Mouse (Mus musculus) naive thymus-derived CD4-positive, alpha-beta T cell, adult 2 months (primary cell): ENCODE measurements around the gene Gm9821.

Experiments
- DNase-seq: peaks from one replicate; pipeline ENCODE4 v3.0.0-alpha.2; 2011; ENCODE audit warnings: low read depth

Gene Gm9821

DNA sequence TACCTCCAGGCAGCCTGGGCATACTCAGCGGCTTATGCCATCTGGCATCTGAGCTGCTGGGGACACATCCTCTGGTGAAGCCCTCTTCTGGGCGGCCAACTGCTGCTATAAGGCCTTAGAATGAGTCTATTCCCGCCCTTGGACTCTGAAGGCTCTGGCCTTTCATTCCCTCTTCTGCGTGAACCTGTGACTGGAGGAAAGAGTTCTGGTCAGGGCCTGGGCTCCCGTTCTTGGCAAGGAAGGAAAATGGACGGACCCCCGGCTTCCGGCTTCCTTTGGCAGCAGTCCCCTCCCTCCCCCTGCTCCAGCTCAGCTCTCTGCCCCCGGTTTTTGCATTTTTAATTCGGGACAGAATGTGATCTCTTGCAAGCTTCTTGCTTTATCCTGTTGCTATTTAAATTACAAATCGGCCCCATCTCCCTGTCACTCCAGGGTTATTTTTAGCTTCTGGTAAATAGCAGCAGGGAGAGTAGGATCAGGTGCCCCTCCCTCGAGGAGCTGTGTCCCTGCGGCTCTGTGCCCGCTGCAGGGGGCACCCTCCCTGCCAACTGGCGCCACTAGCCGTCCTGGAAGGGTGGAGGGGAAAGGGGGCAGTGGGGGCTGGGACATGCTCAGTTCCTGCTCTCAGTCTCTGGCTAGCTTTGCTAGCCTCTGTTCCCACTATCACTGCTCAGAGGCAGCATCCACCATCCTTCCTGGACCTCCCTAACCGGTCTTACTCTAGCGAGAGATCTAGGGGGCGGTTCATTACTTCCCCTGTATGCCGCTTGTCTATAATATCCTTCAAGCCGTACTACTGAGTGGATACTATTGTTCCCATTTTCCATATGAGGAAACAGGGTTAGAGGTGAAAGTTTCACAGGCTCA lies 26.0 kb downstream of the Gm9821 start:
- DNase-seq: no peak

DNA sequence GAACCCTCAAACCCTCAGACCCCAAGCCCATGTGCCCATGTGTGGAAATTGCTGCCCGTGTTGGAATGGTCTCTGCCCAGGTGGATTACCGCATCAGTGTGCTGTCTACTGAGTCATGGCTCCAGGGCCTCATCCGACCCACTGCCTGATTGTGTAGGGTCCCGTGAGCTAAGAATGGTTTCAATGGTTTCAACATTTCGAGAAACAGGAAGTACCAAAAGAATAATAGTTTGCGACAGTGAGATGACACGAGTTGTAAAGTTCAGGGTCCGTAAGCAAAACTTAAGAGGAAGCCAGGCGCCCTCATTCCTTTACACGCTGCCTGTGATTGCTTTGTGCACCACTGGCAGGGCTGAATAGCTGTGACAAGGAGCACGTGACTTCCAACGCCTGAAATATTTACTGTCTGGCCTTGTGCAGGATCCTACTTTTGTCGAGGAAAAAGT lies 26.6 kb downstream of the Gm9821 start:
- peak; percentile 74 for DNase-seq

DNA sequence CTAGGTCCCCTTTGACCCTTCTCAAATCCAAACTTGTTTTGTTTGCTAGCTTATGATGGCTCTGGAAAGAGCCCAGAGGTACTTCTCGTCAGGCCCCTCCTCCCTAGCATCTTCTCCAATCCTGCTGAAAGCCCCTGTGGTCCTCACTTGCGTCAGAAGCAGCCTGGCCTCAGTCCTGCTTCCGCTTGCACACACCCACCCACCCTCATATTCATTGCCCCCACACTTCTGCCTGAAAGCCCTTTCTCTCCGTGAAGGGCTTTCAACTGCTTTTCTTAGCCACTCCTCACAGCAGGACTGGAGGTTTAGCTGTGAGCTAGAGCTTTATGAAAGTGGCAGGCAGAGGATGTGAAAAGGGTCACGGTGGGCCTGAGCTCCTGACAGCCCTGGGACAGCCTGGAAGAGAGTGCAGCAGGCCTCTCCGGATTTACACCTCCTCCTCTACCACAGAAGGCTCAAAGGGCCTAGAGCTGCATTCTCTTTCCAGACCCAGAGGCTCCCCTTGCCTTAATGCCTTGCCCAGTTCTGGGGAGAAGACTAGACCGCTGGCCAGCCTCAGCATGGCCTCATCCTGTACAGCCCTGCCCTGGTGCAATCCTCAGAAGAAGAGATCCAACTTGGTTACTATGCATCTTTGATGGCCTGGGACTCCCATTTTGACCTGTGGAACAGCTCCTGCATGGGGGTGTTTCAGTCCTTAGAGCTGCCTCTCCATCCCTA lies 28.1 kb downstream of the Gm9821 start:
- DNase-seq: no peak

DNA sequence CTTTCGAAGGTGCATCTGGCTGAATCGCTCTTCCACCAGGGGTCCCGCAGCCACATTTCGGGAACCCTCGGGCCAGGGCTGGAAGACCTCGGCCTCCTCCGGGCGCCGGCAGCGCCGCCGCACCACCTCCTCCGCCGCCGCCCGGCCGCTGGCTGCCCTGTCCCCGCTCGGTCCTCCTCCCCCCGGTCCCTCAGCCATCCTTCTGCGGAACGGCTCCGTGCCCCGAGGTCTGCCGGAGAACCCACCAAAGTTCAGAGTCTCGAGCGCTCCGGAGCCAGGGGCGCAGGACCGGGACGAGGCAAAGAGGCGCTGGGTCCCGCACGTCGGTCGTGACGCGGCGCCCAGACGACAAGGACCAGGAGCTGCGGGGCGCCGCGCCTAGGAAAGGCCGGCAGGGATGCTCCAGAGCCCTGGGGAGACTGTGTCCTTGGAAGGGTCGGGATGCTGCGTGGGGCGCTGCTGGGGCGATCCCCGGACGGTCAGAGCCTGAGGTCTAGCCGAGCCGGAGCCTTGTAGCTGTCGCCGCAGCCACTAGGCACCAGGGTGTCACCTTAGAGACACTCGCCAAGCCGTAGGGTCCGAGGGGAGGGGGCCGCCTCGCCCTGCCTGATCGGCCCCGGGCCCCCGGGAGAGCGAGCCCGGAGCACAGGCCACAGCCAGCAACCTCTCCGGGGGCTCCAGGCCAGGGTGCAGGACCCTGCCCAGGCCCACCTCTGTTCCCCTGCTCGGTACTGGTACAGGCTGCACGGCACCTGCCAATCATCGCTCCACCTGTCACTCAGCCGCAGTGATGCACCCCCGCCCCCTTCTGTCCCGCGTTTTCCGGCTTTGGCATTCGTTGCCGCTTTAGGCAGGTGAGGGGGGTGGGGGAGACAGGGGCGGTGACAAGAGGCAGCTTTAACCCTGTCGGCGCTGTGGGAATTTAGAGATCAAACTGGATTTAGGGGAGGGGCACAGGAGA lies 30.4 kb downstream of the Gm9821 start, which contains the start of gene Dgkz:
Gene Dgkz, minus strand, starts transcription at position 284 of the 961 bp plus-strand sequence.
- peak; percentile 82 for DNase-seq

DNA sequence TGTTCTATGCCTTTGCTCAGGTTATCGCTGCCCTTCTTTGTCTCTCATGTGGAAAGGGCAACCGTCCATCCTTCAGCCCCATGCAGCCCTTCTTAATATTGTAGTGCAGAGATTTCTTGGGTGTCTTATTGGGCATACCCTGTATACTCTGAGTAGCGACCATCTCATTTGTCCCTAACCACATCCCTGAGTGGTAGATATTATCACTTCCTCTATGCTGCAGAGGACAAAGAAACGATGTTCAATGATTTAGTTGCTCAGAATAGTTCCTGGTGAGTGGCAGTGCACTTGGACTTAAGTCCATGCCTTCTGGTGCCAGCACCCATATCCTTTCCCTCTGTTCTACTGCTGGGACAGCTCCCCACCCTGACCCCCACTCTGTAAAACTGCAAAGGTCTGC lies 32.5 kb downstream of the Gm9821 start:
- DNase-seq: peak; percentile 43

DNA sequence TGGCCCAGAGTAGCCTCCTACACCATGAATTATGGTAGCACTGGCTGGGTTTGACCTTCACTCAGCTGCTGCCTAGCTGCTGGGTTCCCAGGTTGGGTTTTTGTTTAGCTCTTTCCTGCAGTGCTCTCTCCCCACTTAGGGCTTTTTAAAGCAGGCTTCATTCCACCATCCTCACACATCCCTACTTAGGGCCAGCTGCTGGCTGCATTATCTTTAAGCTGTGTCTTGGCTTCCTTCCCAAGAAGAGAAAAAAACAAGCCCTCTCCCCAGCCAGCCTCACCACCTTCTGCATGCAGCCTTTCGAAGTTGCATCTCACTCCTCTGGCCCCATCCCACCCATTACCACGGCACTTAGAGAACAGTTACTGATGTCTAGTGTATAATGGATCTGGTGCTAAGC lies 33.0 kb downstream of the Gm9821 start:
- DNase-seq: no peak

DNA sequence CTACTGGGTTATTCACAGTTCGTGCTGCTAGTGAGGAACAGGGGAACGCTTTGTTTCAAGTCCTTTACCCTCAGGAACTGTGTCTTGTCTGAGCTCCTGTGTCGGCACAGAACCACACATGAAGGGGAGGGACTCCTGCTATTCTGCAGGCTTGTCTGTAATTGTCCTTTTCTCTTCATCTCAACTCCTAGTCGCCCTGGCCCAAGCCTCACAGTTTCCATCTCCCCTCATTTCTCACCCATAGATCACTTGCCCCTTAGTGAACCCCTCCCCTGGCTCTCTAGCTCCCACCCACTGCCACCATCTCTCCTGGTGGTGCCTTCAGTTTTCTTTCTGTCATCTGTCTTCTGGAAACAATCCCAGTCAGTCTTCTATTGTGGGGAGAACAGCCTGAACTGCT lies 34.7 kb downstream of the Gm9821 start:
- DNase-seq: no peak

DNA sequence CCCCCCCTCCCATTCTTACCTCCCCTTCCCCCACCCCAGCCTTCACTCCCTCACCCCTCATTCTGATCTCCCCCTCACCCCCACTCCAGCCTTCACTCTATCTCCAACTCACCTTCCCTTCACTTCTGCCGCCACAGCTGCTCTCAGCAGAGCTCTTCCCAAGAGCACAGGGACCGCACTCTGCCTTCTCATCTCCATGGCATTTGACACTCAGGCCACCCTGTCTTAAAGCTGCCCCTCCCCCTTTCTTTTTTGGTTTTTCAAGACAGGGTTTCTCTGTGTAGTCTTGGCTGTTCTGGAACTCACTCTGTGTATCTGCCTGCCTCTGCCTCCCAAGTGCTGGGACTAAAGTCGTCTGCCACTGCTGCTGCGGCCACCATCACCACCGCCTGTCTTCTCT lies 35.3 kb downstream of the Gm9821 start:
- DNase-seq: no peak

DNA sequence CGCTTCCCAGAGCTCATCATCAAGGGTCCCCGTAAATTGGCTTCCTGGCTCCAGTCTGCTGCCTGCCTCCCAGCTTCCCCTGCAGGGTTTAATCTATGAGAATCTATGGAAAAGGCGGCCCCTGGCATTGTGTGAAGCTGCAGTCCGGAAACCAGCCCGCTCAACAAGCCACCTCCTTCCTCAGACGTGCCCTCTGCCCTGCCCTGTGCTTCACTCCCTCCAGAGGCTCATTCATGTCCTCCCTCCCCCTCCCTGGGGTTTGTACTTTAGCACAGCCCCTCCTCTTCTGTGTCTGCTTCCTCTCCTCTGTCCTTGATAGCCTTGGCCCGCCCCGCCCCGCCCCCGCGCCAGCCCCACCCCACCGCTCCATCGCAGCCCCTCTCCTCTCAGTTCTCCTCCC lies 38.9 kb downstream of the Gm9821 start:
- peak; percentile 91 for DNase-seq

DNA sequence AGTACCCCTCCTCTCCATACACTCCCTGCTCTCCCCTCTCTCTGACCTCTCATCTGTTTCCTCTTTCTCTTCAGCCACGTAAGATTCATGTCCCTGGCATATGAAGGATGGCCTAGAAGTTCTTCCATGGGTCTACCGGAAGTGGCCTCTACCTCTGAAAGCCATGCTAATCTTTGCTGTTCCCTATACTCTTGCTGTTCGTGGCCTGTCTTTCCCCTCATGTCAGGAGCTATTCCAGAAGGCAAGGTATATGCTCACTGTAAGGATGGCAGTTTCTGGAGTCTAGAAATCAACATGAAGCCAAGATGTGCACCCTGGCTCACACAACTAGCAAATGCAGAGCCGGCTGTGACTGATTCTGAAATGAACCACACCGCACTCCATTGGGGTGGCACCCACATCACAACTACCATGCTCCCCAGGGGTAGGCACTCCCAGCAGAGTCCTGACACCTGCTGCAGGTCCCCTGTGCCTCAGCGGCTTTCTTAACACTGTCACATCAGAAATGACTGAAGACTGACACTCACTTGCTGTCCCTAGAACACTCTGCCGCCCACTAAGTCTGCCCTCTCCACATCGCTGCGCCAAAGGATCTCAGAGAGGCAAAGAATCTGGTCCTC lies 39.5 kb downstream of the Gm9821 start:
- peak; percentile 51 for DNase-seq

DNA sequence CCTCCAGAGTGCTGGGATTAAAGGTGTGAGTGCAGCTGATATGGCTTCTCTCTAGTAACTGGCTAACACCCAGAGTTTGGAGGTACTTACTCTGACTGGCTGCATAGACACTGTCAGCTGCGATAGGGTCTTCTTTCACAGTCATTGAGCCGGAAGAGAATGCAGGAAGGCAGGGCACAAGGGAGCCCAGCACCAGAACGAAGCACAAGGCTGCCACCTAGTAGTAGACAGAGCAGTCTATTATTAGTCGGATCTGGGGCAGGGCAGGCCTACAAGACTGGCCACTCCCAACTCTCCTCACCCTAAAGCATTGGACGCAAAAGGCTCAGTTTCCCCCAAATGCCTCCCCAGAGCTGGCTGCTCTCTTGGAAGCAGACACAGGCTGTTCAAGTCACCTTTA lies 40.6 kb downstream of the Gm9821 start:
- peak; percentile 71 for DNase-seq

DNA sequence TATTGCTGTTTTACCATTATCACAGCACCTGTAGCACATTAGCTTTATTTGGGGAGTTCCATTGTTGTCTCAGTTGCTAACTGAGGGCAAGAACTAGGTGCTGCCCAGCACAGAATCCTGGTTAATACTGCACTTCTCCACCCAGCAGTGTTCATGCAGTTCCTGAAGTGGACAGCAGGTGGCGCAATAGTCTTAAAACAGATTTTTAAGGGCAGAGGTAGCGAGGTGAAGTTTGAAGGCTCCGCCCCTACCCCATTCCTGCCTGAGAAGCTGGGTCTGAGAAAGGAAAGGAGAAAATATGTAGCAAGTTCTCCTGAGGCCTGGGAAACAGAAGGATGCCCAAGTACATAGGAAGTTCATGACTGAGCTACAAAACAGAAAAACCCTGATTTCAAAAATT lies 42.0 kb downstream of the Gm9821 start:
- peak; percentile 91 for DNase-seq

DNA sequence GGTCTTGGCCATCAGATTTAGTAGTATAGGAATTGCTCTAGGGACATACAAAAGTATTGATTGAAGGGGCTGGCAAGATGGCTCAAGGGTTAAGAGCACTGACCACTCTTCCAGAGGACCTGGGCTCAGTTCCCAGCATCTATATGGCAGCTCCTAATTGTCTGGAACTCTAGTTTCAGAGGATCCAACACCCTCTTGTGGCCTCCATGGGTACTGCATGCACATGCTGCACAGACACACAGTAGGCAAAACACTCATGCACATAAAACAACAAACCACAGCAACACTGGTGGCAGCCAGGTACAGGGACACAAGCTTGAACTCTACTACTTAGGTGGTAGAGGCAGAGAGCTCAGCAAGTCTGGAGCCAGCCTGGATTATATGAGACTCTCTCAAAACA lies 44.2 kb downstream of the Gm9821 start:
- no peak for DNase-seq

DNA sequence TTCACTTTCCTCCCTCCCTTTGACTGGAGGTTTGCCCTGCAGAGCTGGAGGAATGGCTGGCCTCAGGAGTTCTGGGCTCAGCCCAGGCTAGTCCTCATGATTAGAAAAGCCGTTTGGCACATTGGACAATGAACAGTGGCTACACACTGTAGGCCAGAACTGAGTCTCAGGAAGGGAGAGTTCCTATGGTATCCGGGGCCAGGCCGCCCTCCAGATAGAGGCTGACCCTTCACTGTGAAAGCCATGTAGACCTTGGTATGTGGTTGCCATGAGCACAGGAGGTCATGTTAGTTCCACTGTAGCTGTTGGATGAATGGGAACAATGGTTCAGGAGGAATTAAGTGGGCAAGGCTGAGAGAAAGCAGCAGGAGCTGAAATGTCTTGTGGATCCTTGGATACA lies 47.9 kb downstream of the Gm9821 start:
- no peak for DNase-seq

DNA sequence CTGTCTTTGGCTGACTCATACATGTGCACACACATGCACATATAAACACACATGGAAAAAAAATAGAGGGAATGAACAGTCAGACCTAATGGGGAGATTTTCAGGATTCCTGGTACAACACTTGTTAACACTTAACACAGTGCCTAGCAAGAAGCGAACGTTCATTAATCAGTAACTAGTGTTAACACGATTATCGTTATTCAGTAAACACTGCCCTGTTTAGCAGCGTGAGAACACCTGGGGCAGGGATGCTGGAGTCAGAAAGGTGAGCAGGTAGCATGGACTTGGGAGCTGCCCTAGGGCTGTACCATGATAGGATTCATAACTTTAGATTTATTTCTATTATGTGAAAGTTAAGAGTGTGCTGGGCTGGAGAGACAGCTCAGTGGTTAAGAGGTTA lies 50.5 kb downstream of the Gm9821 start:
- no peak for DNase-seq
